Mouse (Mus musculus): ENCODE measurements around the gene Rfx4.

Rfx4 gene

DNA sequence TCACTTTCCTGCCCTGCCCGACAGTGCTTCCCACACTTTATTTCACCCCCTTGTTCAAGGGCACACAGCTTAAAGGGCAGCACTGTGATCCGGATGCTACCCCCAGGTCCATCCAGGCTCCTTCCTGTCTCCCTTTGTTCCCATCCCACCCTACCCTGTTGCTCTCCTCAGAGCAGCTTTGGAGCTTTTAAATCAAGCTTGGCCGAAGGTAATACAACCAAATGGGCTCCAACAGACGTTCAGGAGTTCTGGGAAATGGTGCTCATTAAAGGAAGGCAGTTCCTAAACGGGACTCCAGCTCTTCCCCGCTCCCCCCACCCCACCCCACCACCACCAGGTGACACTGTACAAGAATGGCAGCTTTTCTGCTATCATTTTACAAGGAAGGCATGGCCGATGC is 154.3 kb downstream of the Rfx4 start:
- no peak for DNase-seq (ENCODE audit: low read depth, low spot score)

DNA sequence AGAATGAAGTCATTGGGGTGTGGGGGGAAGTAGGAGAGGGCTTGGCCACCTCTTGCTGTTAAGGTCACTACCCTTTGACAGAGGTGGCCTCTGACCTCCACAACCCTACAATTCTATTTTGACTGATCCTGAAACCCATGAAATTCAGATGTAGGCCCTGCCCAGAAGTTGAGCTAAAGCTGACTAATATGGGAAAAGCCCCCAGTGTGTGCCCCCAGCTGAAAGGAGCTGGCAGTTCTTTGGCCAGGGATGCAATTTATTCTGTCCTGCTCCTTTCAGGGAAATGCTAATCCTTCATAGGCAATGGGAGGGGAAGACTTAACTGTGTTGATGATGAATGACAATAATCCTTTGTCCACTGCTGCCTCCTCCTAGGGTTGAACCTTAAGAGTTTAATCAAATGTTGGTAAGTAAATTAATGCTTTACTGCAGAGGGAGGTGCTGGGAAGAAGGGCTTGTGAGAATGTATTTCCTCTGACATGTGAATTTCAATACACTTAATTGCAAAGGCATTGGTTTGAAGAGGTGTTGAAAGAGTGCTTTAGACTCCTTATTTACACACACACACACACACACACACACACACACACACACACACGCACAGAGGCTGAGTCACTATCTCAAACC is 155.0 kb downstream of the Rfx4 start:
- DNase-seq (ENCODE audit: low read depth, low spot score) = no peak

DNA sequence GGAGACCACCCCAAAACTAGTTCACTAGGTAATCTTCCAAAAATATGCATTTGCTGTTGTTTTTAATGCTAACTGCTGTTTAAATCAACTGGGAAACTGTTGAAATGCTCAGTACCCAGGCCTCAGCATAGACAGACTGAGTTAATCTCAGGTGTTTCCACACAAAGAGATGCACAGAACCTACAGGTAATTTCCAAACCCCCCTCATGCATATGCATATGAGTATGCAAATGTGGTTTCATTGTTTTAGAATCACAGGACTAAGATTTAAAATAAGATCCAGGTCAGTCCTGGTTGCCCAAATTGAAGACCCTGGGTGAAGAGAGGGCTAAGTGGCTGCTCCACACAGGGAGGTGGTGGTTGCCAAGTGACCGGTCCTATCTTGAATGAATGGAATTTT is 157.3 kb downstream of the Rfx4 start:
- DNase-seq (ENCODE audit: low read depth, low spot score) = no peak

DNA sequence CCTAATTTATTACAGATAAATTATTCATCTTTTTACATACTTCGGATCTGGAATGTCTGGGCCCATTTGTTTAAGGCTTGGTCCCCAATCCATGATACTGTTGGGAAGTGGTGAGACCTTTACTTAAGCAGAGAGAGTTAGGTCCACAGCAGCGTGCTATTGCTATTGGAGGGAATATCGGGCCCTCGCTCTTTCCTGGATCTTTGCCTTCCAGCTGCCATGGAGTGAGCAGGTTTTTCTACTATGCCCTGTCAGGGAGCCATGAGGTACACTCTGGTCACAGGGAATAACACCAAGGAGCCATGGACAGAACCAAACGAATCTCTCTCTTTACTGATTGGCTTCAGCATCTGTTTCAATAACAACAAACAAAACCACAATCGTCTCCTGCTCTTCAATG is 159.6 kb downstream of the Rfx4 start:
- DNase-seq (ENCODE audit: low read depth, low spot score) = no peak

DNA sequence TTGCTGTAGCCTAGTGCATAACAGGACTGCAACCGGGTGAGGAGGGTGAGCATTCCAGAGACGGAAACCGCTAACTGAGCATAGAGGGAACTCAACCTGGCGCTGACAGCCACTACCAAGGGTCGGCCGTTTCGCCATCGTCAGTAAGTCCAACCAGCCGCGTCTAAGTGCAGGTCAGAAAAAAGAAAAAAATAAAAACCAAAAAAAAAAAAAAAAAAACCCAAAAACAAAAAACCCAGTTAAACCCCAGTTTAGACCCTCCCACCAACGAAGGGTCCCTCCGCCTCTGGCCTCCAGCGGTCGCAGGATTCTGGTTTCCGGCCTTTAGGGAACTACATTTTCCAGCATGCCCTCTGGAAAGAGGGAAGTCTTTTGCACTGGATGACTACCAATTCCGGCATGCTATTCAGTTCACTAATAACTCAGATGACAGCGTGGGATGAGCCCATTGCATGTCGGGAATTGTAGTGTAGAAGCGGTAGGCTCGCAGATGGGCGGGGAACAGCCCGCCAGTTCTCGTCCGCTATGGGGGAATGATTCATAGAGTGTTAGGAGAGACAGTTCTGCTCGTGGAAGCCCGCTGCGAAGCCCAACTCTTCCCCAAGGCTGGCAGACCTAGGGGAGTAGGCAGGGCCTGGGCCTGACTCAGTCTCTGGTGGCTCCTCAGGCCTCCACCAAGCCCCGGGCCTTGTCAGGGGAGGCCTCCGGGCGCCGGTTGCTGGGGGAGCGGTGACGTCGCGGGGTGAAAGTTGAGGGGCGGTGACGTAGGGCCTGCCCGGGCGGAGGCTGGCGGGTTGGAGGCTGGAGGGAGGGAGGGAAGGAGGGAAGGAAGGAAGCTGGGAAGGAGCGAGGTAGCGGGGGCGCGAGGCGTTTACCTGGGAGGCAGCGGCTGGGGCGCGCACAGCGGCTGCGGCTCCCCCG is 161.2 kb downstream of the Rfx4 start, which contains the start of gene Ric8b:
Gene Ric8b, plus strand, starts transcription at position 807 of the 921 bp plus-strand sequence.
- DNase-seq (ENCODE audit: low read depth, low spot score) = peak; percentile 82

DNA sequence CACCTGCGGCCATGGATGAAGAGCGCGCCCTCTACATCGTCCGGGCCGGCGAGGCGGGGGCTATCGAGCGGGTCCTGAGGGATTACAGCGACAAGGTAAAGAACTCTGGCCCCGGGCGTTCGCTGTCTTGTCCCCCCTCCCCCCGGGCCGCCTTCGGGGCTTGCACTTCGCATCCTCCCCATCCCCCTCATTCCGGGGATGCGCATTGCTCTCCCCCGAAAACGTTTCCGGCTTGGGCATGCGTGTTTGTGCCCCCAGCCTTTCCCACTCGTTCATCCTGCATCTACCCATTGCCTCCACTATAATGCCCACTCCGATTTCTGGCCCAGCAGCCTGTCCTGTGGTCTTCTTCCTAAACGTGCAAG is 161.9 kb downstream of the Rfx4 start:
- DNase-seq (ENCODE audit: low read depth, low spot score) = no peak

DNA sequence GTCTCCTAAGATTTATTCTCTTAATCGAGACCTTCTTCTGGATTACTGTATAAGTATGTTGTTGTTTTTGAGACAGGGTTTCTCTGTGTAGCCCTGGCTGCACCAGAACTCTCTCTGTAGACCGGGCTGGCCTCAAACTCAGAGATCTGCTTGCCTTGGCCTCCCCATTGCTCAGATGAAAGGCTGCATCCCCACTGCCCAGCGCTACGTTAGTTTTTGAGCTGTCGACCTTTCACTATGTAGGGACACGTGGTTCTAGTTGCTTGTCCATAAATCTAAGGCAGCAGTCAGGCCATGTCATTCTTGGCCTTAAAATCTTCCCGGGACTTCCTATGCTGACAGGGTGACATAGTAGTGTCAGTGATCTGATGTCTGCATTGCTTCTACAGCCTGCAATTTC is 170.5 kb downstream of the Rfx4 start:
- DNase-seq (ENCODE audit: low read depth, low spot score) = no peak

DNA sequence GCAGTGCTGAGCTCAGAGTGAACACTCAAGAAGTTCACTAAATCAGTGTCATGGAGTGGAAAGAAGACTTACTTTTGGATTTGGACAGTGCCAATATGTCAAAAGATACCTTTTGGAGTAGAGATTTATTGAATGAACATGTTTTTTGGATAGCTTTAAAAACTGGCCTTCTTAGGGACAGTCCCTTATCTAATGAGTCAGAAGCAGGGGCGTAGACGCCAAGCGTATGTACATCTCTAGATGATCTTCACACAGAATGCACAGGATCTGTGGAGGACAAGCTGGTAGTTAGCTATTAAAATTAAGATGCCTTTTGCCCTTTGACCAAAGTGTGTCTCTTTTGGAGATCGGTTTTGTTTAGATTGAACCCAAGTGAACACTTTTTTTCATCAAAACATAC is 171.0 kb downstream of the Rfx4 start:
- no peak for DNase-seq (ENCODE audit: low read depth, low spot score)

DNA sequence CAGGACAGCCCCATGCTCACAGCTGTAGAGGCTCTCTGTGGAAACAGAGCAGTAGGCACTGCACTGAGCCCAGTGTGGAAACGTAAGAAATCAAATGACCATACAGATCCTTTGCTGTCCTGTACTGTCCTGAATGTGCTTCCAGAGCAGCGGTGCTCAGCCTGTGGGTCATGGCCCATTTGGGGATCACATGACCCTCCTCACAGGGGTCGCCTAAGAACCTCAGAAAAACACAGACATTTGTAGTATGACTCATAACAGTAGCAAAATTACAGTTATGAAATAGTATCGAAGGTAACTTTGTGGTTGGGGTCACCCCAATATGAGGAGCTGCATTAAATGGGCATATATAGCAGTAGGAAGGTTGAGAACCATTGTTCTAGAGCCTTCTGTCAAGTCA is 172.6 kb downstream of the Rfx4 start:
- no peak for DNase-seq (ENCODE audit: low read depth, low spot score)

DNA sequence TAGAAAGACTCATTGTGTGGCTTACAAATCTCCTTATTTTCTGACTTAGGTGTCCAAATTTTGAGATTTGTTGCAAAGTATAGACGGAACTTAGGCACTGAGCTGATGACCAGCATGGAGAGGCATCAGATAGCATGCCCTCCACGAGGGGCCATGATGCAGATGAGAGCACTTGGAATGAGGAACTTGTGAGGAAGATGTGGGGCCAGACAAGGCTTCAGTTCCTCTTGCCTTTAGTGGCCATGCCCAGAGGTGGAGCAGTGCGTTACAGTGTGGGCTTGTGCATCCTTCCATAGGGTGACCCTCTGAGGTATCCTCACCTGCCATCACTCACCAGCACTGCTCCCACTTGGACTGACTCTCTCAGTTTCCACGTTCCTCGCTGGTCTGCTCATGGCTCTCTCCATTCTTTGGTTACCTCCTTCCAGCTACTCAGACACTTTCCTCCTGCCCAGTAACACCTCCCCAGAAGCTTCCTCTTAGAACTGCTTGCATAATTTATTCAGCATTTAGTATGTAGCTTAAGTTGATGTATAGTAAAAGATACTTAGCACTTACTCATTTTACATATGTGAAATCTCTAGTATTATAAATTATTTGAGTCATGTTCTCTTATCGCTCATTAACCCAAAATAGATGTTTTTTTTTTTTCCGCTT is 179.8 kb downstream of the Rfx4 start:
- DNase-seq (ENCODE audit: low read depth, low spot score) = no peak

DNA sequence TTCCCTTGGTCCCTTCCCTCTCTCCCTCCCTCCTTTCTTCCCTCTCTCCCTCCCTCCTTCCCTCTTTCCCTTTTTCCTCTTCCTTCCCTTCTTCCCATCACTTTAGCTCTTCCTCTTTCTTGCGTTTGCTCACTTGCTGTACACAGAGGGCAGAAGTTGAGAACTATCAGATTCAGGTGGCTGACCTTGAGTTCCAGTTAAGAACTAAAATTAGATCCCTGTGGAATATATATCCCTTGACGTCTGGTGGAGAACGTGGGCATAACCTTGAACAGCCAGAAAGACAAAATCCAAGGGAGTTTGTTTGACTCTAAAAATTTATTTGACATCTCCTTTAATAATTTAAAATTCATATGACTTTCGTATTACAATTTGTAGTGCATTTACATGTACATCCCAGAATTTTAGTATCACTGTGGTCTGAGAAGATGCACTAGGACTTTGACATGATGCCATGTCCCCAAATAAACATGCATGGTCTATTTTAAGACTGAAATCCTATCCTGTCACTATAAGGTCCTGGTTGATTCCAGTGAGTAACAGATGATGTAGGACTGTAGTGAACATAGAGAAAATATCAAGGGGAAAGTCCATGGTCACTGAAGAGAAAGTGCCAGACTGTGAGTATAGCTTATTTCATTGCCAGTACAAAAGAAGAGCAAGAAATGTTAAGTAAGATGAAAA is 181.1 kb downstream of the Rfx4 start:
- DNase-seq (ENCODE audit: low read depth, low spot score) = no peak

DNA sequence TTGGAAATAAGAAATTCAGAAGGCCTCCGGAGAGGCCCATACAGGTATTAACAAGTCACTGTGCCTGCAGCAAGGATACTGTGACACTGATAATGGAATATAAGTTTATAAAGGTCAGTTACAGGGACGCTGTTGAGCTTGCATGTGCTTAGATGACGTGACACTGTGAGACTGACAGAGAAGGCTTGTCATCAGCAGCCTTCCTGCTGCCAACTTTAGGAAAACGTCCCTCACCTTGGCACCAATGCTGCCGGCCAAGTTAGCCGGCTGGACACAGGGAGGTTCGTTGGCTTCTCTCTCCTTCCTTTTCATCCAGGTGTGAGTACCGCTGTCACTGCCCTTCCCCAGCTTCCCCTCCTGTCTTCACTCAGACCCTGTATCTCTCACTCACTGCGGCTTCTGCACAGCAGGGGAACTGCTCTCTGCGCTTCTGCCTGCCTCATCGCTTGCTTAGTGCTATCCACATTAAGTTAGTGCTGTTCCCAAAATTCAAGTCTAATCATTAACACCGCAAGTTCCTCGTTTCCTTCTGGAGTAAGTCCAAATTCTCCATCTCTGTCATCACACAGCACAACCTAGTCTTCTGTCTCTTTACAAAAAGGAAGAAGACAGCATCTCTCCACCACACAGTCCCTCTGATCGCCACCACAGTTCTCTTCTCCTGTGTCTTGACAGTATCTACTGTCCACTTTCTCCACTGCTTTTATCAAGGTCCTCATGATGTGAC is 182.4 kb downstream of the Rfx4 start:
- no peak for DNase-seq (ENCODE audit: low read depth, low spot score)

DNA sequence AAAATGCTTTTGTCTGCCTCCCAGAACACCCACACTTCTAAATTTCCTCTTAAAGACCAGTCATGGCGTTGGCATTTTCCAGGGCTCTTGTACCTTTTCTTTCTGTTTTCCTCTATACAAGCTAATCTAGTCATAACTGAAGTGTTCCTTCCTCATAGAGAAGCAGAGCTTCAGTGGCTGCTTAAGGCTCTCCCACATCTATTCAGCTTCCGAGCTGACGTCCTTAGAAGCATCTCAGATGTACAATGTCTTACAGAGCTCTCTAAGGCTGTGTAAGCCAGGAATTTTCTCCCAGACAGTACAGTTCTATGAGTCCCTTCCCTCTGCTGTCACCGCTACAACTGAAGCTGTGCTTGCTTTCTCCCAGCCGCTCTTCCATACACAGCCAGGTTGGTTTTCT is 183.0 kb downstream of the Rfx4 start:
- DNase-seq (ENCODE audit: low read depth, low spot score) = no peak

DNA sequence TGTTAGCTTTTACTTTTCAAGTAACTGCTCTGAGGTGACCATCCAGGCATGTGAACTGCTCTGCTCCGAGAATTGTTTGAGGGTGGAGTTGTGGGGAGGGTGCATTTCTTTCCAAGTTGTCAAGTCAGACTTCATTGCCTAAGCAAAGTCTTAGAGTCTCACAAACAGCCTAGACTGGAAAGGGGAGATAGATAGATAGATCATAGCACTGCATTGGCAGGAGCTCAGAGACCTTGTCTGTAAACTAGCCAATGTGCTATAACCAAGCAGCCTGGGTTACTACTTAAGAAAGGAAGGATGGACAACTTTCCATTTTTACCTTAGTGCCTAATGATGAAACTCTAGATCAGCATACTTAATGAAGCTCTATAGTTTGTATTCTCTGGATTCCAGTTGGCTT is 184.5 kb downstream of the Rfx4 start:
- no peak for DNase-seq (ENCODE audit: low read depth, low spot score)

DNA sequence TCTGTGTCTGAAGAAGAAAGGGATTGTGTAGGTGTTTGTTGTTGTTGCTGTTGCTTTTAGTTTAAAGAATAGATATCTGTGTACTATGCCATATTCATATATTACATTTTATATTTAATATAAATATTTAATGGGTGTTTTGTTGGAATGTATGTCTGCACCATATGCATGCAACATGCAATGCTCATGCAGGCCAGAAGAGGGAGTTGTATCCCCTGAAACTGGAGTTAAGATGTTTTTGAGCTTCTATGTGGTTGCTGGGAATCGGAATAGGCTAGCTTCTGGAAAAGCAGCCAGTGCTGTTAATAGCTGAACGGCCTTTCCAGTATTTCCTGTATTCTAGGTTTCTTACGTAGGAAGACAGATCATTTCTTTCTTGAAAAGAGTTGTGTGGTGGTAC is 189.8 kb downstream of the Rfx4 start:
- DNase-seq (ENCODE audit: low read depth, low spot score) = no peak

DNA sequence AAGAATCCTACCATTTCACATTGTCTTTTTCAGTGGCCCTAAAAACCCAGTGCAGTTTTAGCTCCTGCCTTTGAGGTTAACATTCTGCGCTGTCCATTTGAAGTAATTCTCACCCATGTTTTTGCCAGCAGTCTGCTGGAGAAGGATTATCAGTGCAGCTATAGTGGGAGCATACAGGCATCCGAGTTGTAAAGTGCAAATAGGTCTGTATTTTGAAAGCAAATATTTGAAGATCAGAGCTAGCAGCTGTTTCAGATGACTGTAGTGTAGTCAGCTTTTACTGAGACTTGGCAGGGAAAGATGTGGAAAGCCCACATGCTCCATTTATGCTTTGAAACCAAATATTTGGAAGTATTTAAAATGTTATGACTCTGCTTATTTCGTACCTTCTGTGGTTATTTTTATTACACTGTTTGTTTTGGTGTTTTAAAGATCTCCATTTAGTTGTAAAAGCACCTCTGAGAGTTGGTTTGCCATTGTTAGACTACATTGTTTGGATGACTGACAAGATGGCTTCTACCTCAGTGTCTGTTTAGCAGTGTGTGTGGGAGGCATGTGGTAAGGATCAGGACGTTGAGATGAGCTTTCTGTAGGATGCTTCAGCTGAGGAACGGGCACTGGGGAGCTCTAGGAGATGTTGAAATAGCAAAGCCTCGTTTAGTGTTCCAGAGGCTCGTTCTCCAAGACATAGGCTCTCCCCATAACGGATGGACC is 193.3 kb downstream of the Rfx4 start:
- DNase-seq (ENCODE audit: low read depth, low spot score) = no peak

DNA sequence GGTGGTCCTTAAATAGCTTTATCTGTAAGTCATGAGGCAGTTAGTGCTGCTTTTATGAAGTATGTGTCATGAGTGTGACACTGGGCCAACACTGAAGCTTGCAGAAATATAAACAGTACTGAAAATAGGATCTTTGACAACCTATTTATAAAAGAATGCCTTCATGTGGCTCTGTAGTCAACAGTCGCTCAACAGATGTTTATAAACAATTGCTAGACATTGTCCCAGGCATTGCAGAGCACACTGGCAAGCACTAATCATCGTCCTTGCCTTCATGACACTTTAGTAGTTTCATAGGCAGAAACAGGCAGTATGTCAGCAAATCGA is 193.8 kb downstream of the Rfx4 start:
- DNase-seq (ENCODE audit: low read depth, low spot score) = no peak

DNA sequence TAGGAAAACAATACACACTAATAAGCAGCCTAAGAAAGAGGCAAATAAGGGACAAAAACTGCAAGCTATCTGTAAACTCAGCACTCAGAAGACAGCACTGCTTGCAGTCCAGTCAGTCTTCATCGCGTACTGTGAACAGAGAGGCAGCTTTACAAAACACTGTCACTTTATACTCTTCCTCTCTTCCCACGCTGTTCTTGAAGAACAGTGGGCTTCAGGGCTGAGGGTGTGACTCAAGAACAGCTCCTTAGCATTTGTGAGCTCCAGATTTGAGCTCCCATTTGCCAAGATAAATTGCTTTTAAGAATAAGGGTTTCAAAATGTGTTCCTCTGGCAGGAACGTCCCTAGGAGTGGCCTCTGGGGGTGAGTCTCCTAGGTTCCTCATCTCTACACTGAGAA is 194.5 kb downstream of the Rfx4 start:
- no peak for DNase-seq (ENCODE audit: low read depth, low spot score)

DNA sequence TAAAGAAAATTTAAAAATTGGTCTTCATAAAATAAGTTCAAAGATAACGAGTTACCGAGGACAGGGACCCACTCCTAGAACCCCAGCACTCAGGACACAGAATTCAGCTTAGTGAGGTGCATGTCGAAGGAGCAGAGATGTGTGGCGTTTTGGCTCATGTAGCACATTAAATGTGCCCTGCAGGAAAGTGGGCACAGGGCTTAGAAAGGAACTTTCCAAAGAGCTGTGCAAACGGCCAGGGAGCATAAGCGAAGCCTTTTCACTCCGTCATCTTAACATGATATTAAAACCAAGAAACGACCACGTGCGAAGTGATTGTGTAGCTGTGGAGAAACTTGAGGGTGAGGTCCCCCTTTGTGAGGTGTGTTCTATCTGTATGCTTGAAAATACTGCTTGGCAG is 198.4 kb downstream of the Rfx4 start:
- no peak for DNase-seq (ENCODE audit: low read depth, low spot score)

All from c-Kit-negative CD71-positive TER-119-positive erythroid progenitor cells, embryonic 14.5 days (primary cell).